Mouse (Mus musculus): ENCODE data around the gene Tagln2.

GRCm38 (mm10) chr1:172492047-172492446 lies 7.8 kb upstream of the Tagln2 start:
- TF ChIP-seq CTCF (IDR thresholded peaks at IDR 0.05; ENCODE audit: borderline replicate concordance, insufficient read depth, low read depth, low read length) (no peak), POLR2A (IDR thresholded peaks at IDR 0.05; ENCODE audit: borderline replicate concordance, insufficient read depth, low read length) (no peak)

All from cerebellum, adult 2 months (tissue).